Mouse (Mus musculus) heart, postnatal 0 days (tissue): ENCODE measurements around the gene Rbfox3.

ENCODE experiments used
- CTCF ChIP-seq: IDR thresholded peaks from 2 replicates; pipeline ENCODE4 v1.5.1; 2016; ENCODE audit warnings: antibody characterized with exemption, control low read depth, low read depth
- EP300 ChIP-seq: IDR thresholded peaks from 2 replicates; pipeline ENCODE4 v1.6.1; 2016; ENCODE audit warnings: antibody characterized with exemption, low read depth

DNA sequence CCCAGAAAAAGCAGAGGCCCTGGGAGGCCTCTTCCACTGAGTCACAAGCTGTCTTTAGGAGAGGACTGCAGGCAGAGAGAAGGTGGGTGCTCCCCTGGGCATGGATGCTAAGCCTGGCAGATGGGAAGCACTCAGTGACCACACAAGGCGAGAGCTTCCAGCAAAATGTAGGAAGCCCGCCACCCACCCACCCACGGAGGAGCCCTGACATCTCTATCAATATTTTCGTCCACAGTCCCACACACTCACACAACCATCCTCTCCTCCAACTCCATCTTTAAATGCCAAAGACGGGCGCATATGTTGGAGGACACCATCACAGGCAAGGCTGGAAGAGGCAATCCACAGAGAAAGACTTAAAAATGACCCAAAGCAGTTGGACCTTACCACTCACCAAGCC is 10.5 kb upstream of the Rbfox3 start:
- TF ChIP-seq CTCF: no peak
- no peak for TF ChIP-seq EP300
